ENCODE assay signal across 1 mouse cellular context in the genomic region with DNA sequence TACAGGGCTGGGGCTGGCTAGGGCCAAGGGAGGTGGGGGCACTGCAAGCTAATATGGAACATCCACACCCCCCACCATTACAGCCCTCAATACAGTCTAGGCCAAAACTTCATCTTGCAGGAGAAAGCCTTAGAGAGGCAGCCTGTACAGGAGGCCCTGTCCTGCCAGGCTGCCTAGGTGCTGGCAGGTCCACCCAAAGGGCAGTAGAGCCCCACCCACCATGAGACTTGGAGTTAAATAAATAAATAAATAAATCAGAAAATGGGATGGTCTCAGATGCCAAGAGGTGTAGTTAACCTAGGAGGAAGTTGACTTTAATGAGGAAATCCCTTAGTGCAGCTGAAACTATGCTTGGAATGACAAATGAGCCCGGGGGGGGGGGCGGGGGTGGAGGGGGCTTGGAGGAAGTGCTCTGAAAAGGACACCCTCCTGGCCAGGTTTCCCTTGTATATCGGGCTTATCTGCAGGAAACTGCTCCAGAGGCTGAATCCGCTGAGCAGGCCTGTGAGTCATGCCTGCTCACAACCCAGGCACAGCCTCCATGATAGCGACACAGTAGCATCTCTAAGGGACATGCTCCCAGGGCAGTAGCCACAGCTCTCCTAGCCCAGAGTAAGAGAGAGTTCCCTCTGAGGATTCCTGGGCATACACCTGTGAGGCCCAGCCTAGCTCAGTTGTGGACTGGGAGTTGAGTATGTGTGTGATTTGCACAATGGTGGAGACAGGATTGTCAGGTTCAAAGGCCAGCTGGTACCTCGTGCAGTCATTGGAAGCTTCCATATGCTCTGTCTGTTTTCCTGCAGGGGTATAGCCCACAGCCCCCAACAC.
TF ChIP-seq lines count a peak whose summit lies in the region.

No protein-coding gene starts in this region.

TF ChIP-seq in MEL, 35 proteins besides CTCF, POLR2A, EP300 and RAD21 (continued from another document):
- no peak for TF ChIP-seq MAX (IDR thresholded peaks at IDR 0.05; ENCODE audit: low read length)
- no peak for TF ChIP-seq SIN3A (IDR thresholded peaks at IDR 0.05; ENCODE audit: low read length)
- no peak for TF ChIP-seq KAT2A (conservative IDR thresholded peaks at IDR 0.05; ENCODE audit: low read depth, low read length)
- TF ChIP-seq ZC3H11A (IDR thresholded peaks at IDR 0.05; ENCODE audit: low read depth, low read length) = no peak
